Mouse (Mus musculus) thymus, adult 2 months (tissue): ENCODE data around the gene Nutf2. TPM values are rescaled to one million over a fixed set of nuclear protein-coding genes. Genes with fewer than 3 reads are reported as not detected.

Source experiments
- DNase-seq: peaks from one replicate; pipeline ENCODE4 v3.0.0; 2021
- H3K27ac ChIP-seq: fragments of 200-500 bp; 2 replicates; pipeline ENCODE4 v1.5.1; 2012; ENCODE audit warnings: low read length, control low read depth; ENCODE audit not compliant: control insufficient read depth, insufficient read depth
- H3K27me3 ChIP-seq: fragments of 200-500 bp; 2 replicates; pipeline ENCODE4 v1.6.1; 2012; ENCODE audit warnings: mild to moderate bottlenecking, low read length, moderate library complexity, mixed read lengths; ENCODE audit not compliant: control insufficient read depth, insufficient read depth
- H3K36me3 ChIP-seq: fragments of 200-500 bp; 2 replicates; pipeline ENCODE4 v1.6.1; 2012; ENCODE audit warnings: mild to moderate bottlenecking, low read length, moderate library complexity; ENCODE audit not compliant: control insufficient read depth, insufficient read depth
- H3K4me1 ChIP-seq: fragments of 200-500 bp; replicated peaks from 2 replicates; pipeline ENCODE4 v1.6.1; 2012; ENCODE audit warnings: low read length; ENCODE audit not compliant: control insufficient read depth, insufficient read depth
- H3K4me3 ChIP-seq: fragments of 200-500 bp; 2 replicates; pipeline ENCODE4 v1.5.1; 2012; ENCODE audit warnings: mild to moderate bottlenecking, low read length, control low read depth, moderate library complexity; ENCODE audit not compliant: control insufficient read depth, insufficient read depth
- CTCF ChIP-seq: fragments of 200-500 bp; IDR thresholded peaks from 2 replicates; pipeline ENCODE4 v1.5.1; 2012; ENCODE audit warnings: mild to moderate bottlenecking, control low read depth, low read length, moderate library complexity, borderline replicate concordance; ENCODE audit not compliant: control insufficient read depth, poor library complexity, insufficient read depth; ENCODE audit errors: extremely low read depth
- POLR2A ChIP-seq: fragments of 200-500 bp; IDR thresholded peaks from 2 replicates; pipeline ENCODE4 v1.6.1; 2012; ENCODE audit warnings: mild to moderate bottlenecking, low read length, control low read depth, moderate library complexity; ENCODE audit not compliant: control insufficient read depth, poor library complexity, insufficient read depth; ENCODE audit errors: extremely low read depth
- WGBS: fragments of 180-500 bp; shearing (Covaris S2); methylation state at CpG from one replicate; pipeline ENCODE4 v1.1.7; 2018; 5-methylcytosine and 5-hydroxymethylcytosine counted together
- polyA plus RNA-seq: library from polyadenylated mRNA; depleted of rRNA; stranded (reverse); fragments of >200 nt; gene quantifications from 2 replicates; pipeline ENCODE4 v1.2.3, GENCODE M21; 2012; rRNA removed

Nutf2 gene
- 52.4 and 54.4 TPM in 2 replicates for polyA plus RNA-seq

DNA sequence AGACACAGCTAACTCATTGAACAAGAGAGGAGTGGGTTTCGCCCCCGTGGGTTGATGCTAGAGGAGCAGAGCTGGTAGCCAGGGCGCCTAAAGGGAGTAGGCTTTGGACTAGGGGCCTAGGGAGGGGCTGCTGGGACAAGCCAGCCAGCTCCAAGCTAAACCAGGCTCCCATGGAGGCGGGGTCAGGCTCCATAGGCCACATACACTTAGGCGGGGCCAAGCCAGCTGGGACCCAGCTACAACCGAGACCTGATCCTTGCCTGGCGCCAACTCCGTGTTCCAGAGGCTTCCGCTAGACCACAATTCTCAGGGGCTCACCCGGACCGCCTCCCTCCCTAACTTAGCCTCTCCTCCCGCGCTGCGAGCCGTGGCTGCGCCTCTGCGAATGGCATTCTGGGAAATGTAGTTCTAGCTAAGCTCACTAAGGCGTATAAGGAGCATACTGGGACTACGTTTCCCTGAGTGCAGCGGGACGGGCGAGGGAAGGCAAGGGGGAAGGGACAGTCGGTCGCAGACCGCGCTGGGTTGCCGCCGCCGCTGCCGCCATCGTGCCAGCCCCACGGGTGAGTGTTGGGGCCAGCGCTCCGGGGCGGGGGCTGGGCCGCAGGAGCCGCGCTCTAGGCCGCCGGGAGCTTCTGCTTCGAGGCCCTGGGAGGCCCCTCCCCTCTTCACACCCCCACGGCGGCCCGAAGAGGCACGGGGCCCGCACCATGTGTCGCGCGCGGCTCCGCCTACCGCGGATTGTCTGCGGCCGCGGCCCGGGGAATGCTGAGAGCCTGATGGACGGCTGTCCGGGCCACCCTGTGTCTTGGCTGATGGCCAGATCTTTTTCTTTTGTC is at the start of gene Nutf2:
Gene Nutf2, plus strand, starts transcription at position 438 of the 839 bp plus-strand sequence.
- Histone ChIP-seq H3K4me3 (peak within 1 kb of the TSS; percentile 76), H3K4me1 (peaks cover 13% of the 10 kb centered on the region), H3K27ac (peak within 1 kb of the TSS; percentile 51; the same call in 1 of the 2 replicates), H3K27me3 (no peaks in the 10 kb centered on the region), H3K36me3 (no peaks in the 10 kb centered on the region)
- DNase-seq: peak; percentile 92
- TF ChIP-seq CTCF (peak; percentile 22; the same call in 1 of the 2 replicates), POLR2A (peak; percentile 74; the same call in 1 of the 2 replicates)
- WGBS: 1% methylated on average over 59 of the region's 59 CpGs

DNA sequence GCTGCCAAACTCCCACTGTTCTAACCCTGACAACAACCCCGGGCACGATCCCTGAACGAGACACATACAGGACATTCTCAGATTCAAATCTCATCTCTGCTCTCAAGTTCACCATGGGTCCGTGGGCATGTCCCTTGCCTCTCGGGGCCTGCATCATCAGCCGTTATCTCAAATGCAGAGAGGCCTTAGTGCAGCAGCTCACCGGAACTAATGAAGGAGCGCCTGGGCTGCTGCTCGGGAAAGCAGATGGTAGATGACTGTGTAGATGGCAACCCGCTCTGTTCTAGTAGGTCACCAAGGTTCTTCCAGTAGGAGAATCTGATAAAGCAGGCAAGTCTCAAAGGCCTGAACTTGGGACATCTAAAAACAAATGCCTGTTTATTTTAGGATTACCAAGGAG is 49.3 kb upstream of the Nutf2 start:
- 94% methylated on average over 10 of the region's 10 CpGs for WGBS
- no peak for DNase-seq

DNA sequence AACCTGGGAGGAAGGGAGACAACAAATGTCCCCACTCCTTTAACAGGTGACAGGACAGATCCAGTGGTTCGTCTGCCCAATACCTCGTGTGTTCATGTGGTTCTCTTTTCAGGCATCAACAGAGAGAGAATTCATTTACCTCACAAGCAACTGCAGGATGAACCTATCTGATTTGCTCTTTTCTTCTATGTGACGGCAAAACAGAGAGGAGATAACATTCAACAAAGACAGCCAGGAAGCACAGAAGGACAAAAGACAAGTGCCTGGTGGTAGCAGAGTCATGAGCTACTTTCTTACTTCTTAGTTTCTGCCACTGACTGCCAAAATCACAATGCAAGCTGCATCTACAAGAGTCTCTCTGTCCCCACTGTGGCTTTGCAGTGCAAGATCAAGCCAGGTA is 48.8 kb upstream of the Nutf2 start:
- no peaks in the 10 kb centered on the region for H3K36me3 ChIP-seq
- 69% methylated on average over 3 of the region's 3 CpGs for WGBS
- no peak for DNase-seq
- peak overlapping the region; percentile 39; the same call in 1 of the 2 replicates for H3K27ac ChIP-seq
- H3K4me3 ChIP-seq: no peak overlapping the region
- no peaks in the 10 kb centered on the region for H3K27me3 ChIP-seq
- peaks cover 12% of the 10 kb centered on the region for H3K4me1 ChIP-seq
- TF ChIP-seq POLR2A (no peak), CTCF (no peak)

More for the DNA sequence above, 49.3 kb upstream of the Nutf2 start:
- peaks cover 14% of the 10 kb centered on the region for H3K4me1 ChIP-seq
- H3K27me3 ChIP-seq: no peaks in the 10 kb centered on the region
- peak overlapping the region; percentile 60; the same call in 1 of the 2 replicates for H3K27ac ChIP-seq
- no peak overlapping the region for H3K4me3 ChIP-seq
- TF ChIP-seq POLR2A (no peak), CTCF (no peak)
- no peaks in the 10 kb centered on the region for H3K36me3 ChIP-seq

DNA sequence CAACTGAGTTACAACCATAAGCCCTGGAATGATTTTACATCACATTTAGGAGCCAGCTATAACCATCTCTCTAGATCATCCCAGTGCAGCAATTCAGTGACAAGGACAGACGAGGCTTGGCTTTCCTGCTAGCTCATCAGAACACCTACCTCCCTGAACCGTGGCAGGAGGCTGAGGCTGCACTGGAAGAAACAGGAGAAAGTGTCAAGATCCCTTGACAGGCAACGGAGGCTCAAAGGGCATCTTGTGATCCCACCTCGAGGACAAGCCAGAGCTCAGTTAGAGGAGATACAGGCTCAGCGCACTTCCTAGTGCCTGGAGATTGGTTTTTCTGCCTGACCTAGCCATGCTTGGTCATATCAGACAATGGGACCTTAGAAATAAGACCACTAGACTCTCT is 47.9 kb upstream of the Nutf2 start:
- H3K27ac ChIP-seq: no peak overlapping the region
- peaks cover 11% of the 10 kb centered on the region for H3K4me1 ChIP-seq
- H3K36me3 ChIP-seq: no peaks in the 10 kb centered on the region
- 89% methylated on average over 5 of the region's 5 CpGs for WGBS
- no peak for TF ChIP-seq CTCF
- TF ChIP-seq POLR2A: no peak
- no peak overlapping the region for H3K4me3 ChIP-seq
- DNase-seq: no peak
- no peaks in the 10 kb centered on the region for H3K27me3 ChIP-seq

DNA sequence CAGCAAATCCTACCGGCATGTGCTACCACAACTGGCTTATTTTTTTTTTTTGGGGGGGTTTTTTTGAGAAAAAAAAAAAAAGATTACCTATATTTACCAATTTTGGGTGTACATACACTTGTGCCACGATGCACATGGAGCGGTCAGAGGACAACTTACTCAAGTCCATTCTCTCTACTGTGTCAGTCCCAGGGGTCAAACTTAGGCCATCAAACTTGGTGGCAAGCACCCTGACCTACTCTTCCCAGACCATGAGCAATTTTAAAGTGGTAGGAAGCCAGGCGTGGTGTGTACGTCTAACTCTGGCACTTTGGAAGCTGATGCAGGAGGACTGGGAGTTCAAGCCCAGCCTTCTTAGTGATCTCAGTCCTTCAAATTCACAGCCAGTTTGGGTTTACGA is 47.1 kb upstream of the Nutf2 start:
- Histone ChIP-seq H3K36me3 (no peaks in the 10 kb centered on the region), H3K27ac (no peak overlapping the region), H3K27me3 (no peaks in the 10 kb centered on the region), H3K4me1 (peaks cover 11% of the 10 kb centered on the region), H3K4me3 (no peak overlapping the region)
- DNase-seq: no peak
- no peak for TF ChIP-seq CTCF
- no peak for TF ChIP-seq POLR2A
- 97% methylated on average over 6 of the region's 6 CpGs for WGBS

DNA sequence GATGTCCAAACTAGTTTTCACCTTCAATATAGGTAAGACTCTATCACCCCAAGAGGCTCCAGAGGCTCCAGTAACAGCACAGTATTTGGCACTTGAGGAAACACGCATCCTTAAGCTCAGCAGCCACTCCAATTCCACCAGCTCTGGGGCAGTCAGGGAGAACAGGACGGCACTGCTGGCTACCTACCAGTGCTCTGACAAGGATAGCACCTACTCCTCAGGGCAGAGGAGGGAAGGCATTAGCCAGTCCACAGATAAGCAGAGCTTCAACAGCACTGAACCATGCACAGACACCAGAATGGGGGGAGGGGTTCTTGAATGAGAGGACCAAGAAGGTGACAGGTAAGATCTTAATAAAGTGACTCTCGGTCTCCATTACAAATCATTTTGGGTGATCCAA is 40.7 kb upstream of the Nutf2 start:
- TF ChIP-seq CTCF (no peak), POLR2A (no peak)
- no peak overlapping the region for H3K4me3 ChIP-seq
- H3K27ac ChIP-seq: no peak overlapping the region
- H3K4me1 ChIP-seq: no peaks in the 10 kb centered on the region
- whole genome bisulfite sequencing: 93% methylated on average over 3 of the region's 3 CpGs
- H3K36me3 ChIP-seq: no peaks in the 10 kb centered on the region; the same call in 1 of the 2 replicates
- H3K27me3 ChIP-seq: no peaks in the 10 kb centered on the region
- DNase-seq: no peak

DNA sequence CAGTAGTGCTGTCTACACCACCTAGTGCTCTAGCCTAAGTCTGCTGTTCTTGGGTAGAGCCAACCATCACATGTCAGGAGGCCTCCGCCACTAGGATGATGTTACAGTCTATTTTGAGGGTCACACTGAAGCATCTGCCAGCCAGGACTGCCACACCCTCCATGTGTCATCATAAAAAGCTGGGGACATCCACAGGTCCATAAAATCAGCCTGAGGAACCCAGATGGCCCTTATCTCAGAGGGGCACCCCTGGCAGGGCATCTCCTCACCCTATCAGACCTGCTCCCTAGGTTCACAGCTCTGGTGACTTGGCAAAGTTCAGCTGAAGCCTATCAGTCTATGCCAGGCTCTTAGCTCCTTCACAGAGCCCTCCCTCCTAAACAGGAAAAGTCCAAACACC is 39.5 kb upstream of the Nutf2 start:
- no peak for TF ChIP-seq POLR2A
- TF ChIP-seq CTCF: no peak
- no peak overlapping the region for H3K4me3 ChIP-seq

More for the DNA sequence above, 39.5 kb upstream of the Nutf2 start:
- H3K36me3 ChIP-seq: no peaks in the 10 kb centered on the region; the same call in 1 of the 2 replicates
- DNase-seq: no peak
- peaks cover 5% of the 10 kb centered on the region; the same call in 1 of the 2 replicates for H3K4me1 ChIP-seq
- H3K27me3 ChIP-seq: no peaks in the 10 kb centered on the region
- no peak overlapping the region for H3K27ac ChIP-seq
- WGBS: 100% methylated on average over 1 of the region's 1 CpGs
